11 mouse cellular contexts compared by ENCODE assay signal in the genomic region with DNA sequence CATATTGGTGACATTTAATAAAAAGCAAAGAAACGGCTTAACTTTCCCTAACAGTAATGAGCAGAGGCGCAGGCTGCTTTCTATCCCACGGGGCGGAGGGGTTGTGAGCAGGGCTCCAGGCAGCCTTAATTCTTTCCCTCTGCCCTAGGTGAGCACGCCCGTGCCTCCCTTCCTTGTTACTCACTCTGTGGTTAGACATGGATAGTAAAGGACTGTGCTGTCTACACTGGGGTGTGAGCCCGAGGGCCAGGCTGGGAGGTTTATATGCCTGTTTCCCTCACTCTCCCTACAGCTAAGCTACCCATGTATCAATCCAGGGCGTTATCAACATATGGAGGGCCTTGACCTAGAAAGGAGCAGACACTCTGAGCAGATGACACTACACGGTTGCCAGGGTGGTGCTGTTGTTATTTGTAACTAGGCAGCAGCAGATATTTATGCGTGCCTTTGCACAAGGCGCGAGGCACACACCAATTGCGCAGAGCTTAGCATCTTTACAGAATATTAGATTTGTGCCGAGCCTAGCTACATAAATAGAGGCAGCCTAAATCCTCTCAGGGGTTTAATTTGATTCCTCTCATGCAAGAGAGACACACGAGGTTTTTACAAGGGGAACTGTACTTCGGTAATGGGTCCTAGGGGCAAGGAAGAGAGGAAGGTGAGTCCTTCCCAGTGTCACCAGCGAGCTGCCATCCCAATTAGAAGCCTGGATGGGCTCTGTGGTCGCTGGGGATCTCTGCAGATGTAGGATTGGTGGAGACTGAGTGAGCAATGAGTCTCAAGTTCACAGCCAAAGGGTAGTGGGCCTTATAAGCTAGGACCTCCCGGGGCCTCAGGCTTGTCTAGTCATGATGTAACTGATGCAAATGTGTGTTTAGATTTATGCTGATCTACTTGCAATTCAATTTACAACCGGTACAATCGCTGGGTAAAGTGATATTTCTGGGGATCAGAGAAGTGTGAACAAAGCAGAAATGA.
A peak's percentile ranks its signal among the peaks of the same experiment; 100 is the strongest.
DNase-seq lines count a peak whose midpoint lies in the region; ATAC-seq and TF ChIP-seq lines count a peak whose summit lies in the region.
"Had no signal": no experiment of that assay in that cellular context is flagged by ENCODE, and none has a peak within 500 bp of the region (broad histone marks: within the 10 kb centered on the region; RNA-seq: fewer than 3 reads in every experiment).

No protein-coding gene starts in this region.

- H3K4me1 ChIP-seq in heart, embryonic 11.5 days (ENCODE audit: control insufficient read depth, insufficient read depth, low read length), result no peaks in the 10 kb centered on the region
- no peaks in the 10 kb centered on the region for H3K4me1 ChIP-seq in forebrain, postnatal 0 days (ENCODE audit: insufficient read depth)
- H3K4me1 ChIP-seq in hindbrain, postnatal 0 days (ENCODE audit: insufficient read depth, low read length), result peaks cover 10% of the 10 kb centered on the region; the same call in 1 of the 2 replicates
- no peaks in the 10 kb centered on the region; the same call in 1 of the 2 replicates for H3K4me1 ChIP-seq in midbrain, postnatal 0 days (ENCODE audit: insufficient read depth, low read length)
- H3K4me1 ChIP-seq in intestine, embryonic 15.5 days (replicated peaks), result no peaks in the 10 kb centered on the region

- TF ChIP-seq CTCF in forebrain, postnatal 0 days (IDR thresholded peaks at IDR 0.05; ENCODE audit: low read depth), result no peak
- no peak for TF ChIP-seq CTCF in hindbrain, postnatal 0 days (IDR thresholded peaks at IDR 0.05; ENCODE audit: low read depth)
- no peak for TF ChIP-seq CTCF in midbrain, postnatal 0 days (IDR thresholded peaks at IDR 0.05)

- H3K4me3 ChIP-seq in heart, embryonic 11.5 days (ENCODE audit: low read depth, low read length), result no peak overlapping the region
- H3K4me3 ChIP-seq in forebrain, postnatal 0 days (ENCODE audit: low read depth, low read length), result no peak overlapping the region
- no peak overlapping the region for H3K4me3 ChIP-seq in hindbrain, postnatal 0 days (ENCODE audit: low read length)
- no peak overlapping the region for H3K4me3 ChIP-seq in midbrain, postnatal 0 days (ENCODE audit: low read depth, low read length)
- H3K4me3 ChIP-seq in intestine, embryonic 15.5 days (replicated peaks), result no peak overlapping the region
- H3K4me3 ChIP-seq: limb, embryonic 13.5 days had no signal

- no peaks in the 10 kb centered on the region for H3K36me3 ChIP-seq in heart, embryonic 11.5 days (ENCODE audit: control insufficient read depth, insufficient read depth, low read length)
- H3K36me3 ChIP-seq in forebrain, postnatal 0 days (ENCODE audit: insufficient read depth), result no peaks in the 10 kb centered on the region
- no peaks in the 10 kb centered on the region for H3K36me3 ChIP-seq in hindbrain, postnatal 0 days (ENCODE audit: insufficient read depth, low read length)
- H3K36me3 ChIP-seq in midbrain, postnatal 0 days (ENCODE audit: insufficient read depth, low read length), result no peaks in the 10 kb centered on the region
- H3K36me3 ChIP-seq in intestine, embryonic 15.5 days, result no peaks in the 10 kb centered on the region
- H3K36me3 ChIP-seq: limb, embryonic 13.5 days had no signal

- H3K4me2 ChIP-seq in heart, embryonic 11.5 days, result no peak overlapping the region
- H3K4me2 ChIP-seq in forebrain, postnatal 0 days (ENCODE audit: low read depth), result no peak overlapping the region
- no peak overlapping the region for H3K4me2 ChIP-seq in hindbrain, postnatal 0 days (ENCODE audit: low read depth, low read length)
- H3K4me2 ChIP-seq in midbrain, postnatal 0 days (ENCODE audit: low read depth, low read length, poor library complexity, severe bottlenecking), result no peak overlapping the region
- H3K4me2 ChIP-seq in intestine, embryonic 15.5 days (replicated peaks), result no peak overlapping the region
- H3K4me2 ChIP-seq: limb, embryonic 13.5 days had no signal

- H3K27me3 ChIP-seq in heart, embryonic 11.5 days (ENCODE audit: control insufficient read depth, insufficient read depth, low read length), result no peaks in the 10 kb centered on the region
- H3K27me3 ChIP-seq in forebrain, postnatal 0 days (ENCODE audit: insufficient read depth, low read length), result no peaks in the 10 kb centered on the region
- H3K27me3 ChIP-seq in hindbrain, postnatal 0 days (ENCODE audit: insufficient read depth, low read length), result no peaks in the 10 kb centered on the region
- H3K27me3 ChIP-seq in midbrain, postnatal 0 days (ENCODE audit: insufficient read depth, low read length), result no peaks in the 10 kb centered on the region
- no peaks in the 10 kb centered on the region for H3K27me3 ChIP-seq in intestine, embryonic 15.5 days (replicated peaks)
- H3K27me3 ChIP-seq: limb, embryonic 13.5 days had no signal

- WGBS in heart, embryonic 11.5 days (ENCODE audit: insufficient replicate concordance), result 70% methylated on average over 21 of the region's 21 CpGs
- WGBS in forebrain, postnatal 0 days, result 49% methylated on average over 21 of the region's 21 CpGs
- 44% methylated on average over 21 of the region's 21 CpGs for whole genome bisulfite sequencing in hindbrain, postnatal 0 days
- WGBS in midbrain, postnatal 0 days, result 42% methylated on average over 21 of the region's 21 CpGs
- 74% methylated on average over 21 of the region's 21 CpGs for WGBS in intestine, embryonic 15.5 days

- no peak for ATAC-seq in heart, embryonic 11.5 days (replicated peaks; ENCODE audit: insufficient number of reproducible peaks, low FRiP score, low TSS enrichment)
- peak; percentile 71 for ATAC-seq in forebrain, postnatal 0 days
- peak; percentile 61 for ATAC-seq in hindbrain, postnatal 0 days
- no peak for ATAC-seq in midbrain, postnatal 0 days (ENCODE audit: low FRiP score)
- ATAC-seq in intestine, embryonic 15.5 days, result no peak

- H3K9ac ChIP-seq in heart, embryonic 11.5 days (ENCODE audit: low read depth, low read length), result 0 out of 2 replicates have a peak overlapping the region, but pooled peaks have one; percentile 22
- no peak overlapping the region for H3K9ac ChIP-seq in forebrain, postnatal 0 days
- no peak overlapping the region for H3K9ac ChIP-seq in hindbrain, postnatal 0 days (replicated peaks; ENCODE audit: low read length)
- H3K9ac ChIP-seq in midbrain, postnatal 0 days (replicated peaks; ENCODE audit: low read length, poor library complexity, severe bottlenecking), result no peak overlapping the region
- H3K9ac ChIP-seq in intestine, embryonic 15.5 days, result no peak overlapping the region
- H3K9ac ChIP-seq: limb, embryonic 13.5 days had no signal

- DNase-seq in heart, adult 9 months (ENCODE audit: low spot score in 2 of 2), result no peak
- peak; percentile 41 for DNase-seq in forebrain, postnatal 0 days
- peak; percentile 47 for DNase-seq in hindbrain, postnatal 0 days (ENCODE audit: low spot score)
- peak; percentile 59 for DNase-seq in midbrain, postnatal 0 days (ENCODE audit: low spot score)
- no peak for DNase-seq in spleen, postnatal 4 days (ENCODE audit: low spot score in 2 of 2)
- DNase-seq in cerebellum, adult 11 months, result no peak
- DNase-seq: kidney, adult 2 months; lung, adult 18-20 months had no signal

- no peaks in the 10 kb centered on the region for H3K9me3 ChIP-seq in heart, embryonic 11.5 days (replicated peaks; ENCODE audit: control insufficient read depth, low read length)
- H3K9me3 ChIP-seq in forebrain, postnatal 0 days (ENCODE audit: low read length), result no peaks in the 10 kb centered on the region
- no peaks in the 10 kb centered on the region for H3K9me3 ChIP-seq in hindbrain, postnatal 0 days (ENCODE audit: low read length)
- H3K9me3 ChIP-seq in midbrain, postnatal 0 days (ENCODE audit: low read length), result no peaks in the 10 kb centered on the region
- no peaks in the 10 kb centered on the region for H3K9me3 ChIP-seq in intestine, embryonic 15.5 days
- H3K9me3 ChIP-seq: limb, embryonic 13.5 days had no signal

- H3K27ac ChIP-seq in heart, embryonic 11.5 days (ENCODE audit: low read depth, low read length), result no peak overlapping the region
- no peak overlapping the region for H3K27ac ChIP-seq in forebrain, postnatal 0 days (ENCODE audit: low read depth, low read length)
- H3K27ac ChIP-seq in hindbrain, postnatal 0 days, result no peak overlapping the region
- no peak overlapping the region for H3K27ac ChIP-seq in midbrain, postnatal 0 days (ENCODE audit: low read depth, low read length)
- no peak overlapping the region for H3K27ac ChIP-seq in intestine, embryonic 15.5 days
- H3K27ac ChIP-seq: limb, embryonic 13.5 days had no signal

Comparison
In these comparisons a context has a peak if more than half of its experiments do, and no peak if none do; other contexts are left out.
1. ATAC-seq: peak in forebrain, postnatal 0 days (single experiment) and hindbrain, postnatal 0 days (single experiment); none in heart, embryonic 11.5 days (single experiment), midbrain, postnatal 0 days (single experiment) and intestine, embryonic 15.5 days (single experiment).
2. DNase-seq: peak in forebrain, postnatal 0 days (single experiment), hindbrain, postnatal 0 days (single experiment) and midbrain, postnatal 0 days (single experiment); none in heart, adult 9 months (0 of 2), spleen, postnatal 4 days (0 of 2) and cerebellum, adult 11 months (single experiment).